Mouse (Mus musculus) E14TG2a.4 (cell line): ENCODE results near the gene Lrrc39.

Experiments used
- CTCF ChIP-seq: conservative IDR thresholded peaks from 2 replicates; pipeline ENCODE4 v1.5.1; 2014; ENCODE audit warnings: low read length
- POU5F1 ChIP-seq: IDR thresholded peaks from 2 replicates; pipeline ENCODE4 v1.6.1; 2014; ENCODE audit warnings: low read length, borderline replicate concordance

DNA sequence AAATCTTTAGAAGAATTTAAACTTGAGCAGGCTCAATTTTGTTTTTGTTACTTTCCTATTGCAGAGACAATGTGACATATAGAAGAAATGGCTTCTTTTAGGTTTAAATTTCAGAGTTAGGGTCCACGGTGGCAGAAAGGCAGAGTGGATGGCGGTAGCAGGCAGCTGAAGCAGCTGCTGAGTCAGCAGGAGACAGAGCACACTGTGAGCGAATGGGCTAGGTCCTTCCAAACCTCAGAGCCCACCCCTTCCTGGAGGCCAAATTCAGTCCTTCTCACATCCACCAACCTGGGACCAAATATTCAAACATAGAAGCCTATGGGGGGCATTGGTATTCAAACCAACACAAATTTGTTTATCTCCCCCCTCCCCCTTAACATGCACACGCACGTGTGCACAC is 39.0 kb downstream of the Lrrc39 start:
- TF ChIP-seq CTCF (no peak), POU5F1 (no peak)
